8 mouse cellular contexts compared by ENCODE assay signal in the genomic region with DNA sequence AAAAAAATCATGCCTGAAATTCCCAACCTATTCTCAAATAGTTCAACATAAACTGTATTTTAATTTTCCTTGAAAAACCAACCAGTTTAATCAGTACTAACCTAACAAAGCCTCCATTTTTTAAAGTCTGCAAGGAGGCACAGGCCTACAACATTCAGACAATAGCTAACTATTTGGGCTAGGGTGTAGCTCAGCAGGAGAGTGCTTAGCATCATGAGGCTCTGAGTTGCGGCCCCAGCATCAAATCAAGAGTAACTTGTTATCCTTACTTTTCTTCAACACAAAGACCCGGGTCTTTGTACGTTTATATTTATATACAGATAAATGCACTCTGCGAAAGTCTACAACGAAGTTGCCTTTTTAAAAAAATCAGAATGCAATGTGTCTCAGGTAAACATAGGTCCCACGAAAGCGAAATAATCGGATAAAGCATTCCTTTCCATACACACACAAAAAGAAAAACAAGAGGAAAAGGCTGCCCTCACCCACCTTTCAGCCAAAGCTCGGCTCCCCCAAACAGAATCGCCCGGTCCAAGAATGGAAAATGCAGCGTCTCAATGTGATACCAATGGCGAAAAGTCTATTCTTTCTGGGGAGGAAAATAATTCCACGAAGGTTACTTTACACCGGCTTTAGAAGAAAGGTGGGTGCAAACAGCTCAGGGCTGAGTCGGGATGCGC. TPM values are rescaled to one million over a fixed set of nuclear protein-coding genes. Genes with fewer than 3 reads are reported as not detected.
DNase-seq lines count a peak whose midpoint lies in the region; ATAC-seq and TF ChIP-seq lines count a peak whose summit lies in the region.

No protein-coding gene starts in this region.

- ATAC-seq in kidney, postnatal 0 days (replicated peaks; ENCODE audit: low FRiP score, low read depth): no peak
- ATAC-seq in forebrain, embryonic 13.5 days: no peak
- ATAC-seq in liver, embryonic 12.5 days: no peak

- peak; percentile 63 for DNase-seq in kidney, postnatal 0 days (ENCODE audit: low spot score)
- no peak for DNase-seq in kidney, adult 18-20 months
- peak; percentile 36 for DNase-seq in MEL-GATA-1-ER (ENCODE audit: extremely low read depth, low read depth)
- no peak for DNase-seq in gastrocnemius, postnatal 10 days
- no peak for DNase-seq in left cerebral cortex, postnatal 25 days (ENCODE audit: low spot score in 2 of 2)
- DNase-seq in left cerebral cortex, postnatal 10 days (ENCODE audit: extremely low spot score in 1 of 2, low spot score in 2 of 2): no peak

- H3K4me2 ChIP-seq in kidney, postnatal 0 days (ENCODE audit: low read length): peak overlapping the region; percentile 75
- peak overlapping the region; percentile 80 for H3K4me2 ChIP-seq in forebrain, embryonic 13.5 days
- peak overlapping the region; percentile 78 for H3K4me2 ChIP-seq in liver, embryonic 12.5 days

- no peaks in the 10 kb centered on the region for H3K27me3 ChIP-seq in kidney, postnatal 0 days (ENCODE audit: insufficient read depth, low read length)
- H3K27me3 ChIP-seq in forebrain, embryonic 13.5 days: 0 out of 2 replicates have a peak, but pooled peaks cover under 1% of the 10 kb centered on the region
- H3K27me3 ChIP-seq in liver, embryonic 12.5 days (replicated peaks): no peaks in the 10 kb centered on the region

- TF ChIP-seq CTCF in kidney, postnatal 0 days (IDR thresholded peaks at IDR 0.05; ENCODE audit: low read depth): no peak

- H3K4me3 ChIP-seq in kidney, postnatal 0 days (replicated peaks; ENCODE audit: low read depth, low read length): peak overlapping the region; percentile 94
- peak overlapping the region; percentile 89 for H3K4me3 ChIP-seq in forebrain, embryonic 13.5 days
- H3K4me3 ChIP-seq in liver, embryonic 12.5 days: peak overlapping the region; percentile 88

- H3K36me3 ChIP-seq in kidney, postnatal 0 days (ENCODE audit: insufficient read depth, low read length): peaks cover 6% of the 10 kb centered on the region; the same call in 1 of the 2 replicates
- H3K36me3 ChIP-seq in forebrain, embryonic 13.5 days (ENCODE audit: poor library complexity, severe bottlenecking): peaks cover 29% of the 10 kb centered on the region
- H3K36me3 ChIP-seq in liver, embryonic 12.5 days: peaks cover 22% of the 10 kb centered on the region

- intact Hi-C loops in left cerebral cortex, postnatal 25 days (cut with DNase I): loop anchor here (2.0 kb wide), 3 partner anchors 24 to 60 kb away; a partner anchor contains a TSS
- intact Hi-C loops in left cerebral cortex, postnatal 10 days (cut with DNase I): no loop called here

- H3K9me3 ChIP-seq in kidney, postnatal 0 days (replicated peaks; ENCODE audit: low read length): no peaks in the 10 kb centered on the region
- H3K9me3 ChIP-seq in forebrain, embryonic 13.5 days (replicated peaks): no peaks in the 10 kb centered on the region
- H3K9me3 ChIP-seq in liver, embryonic 12.5 days (replicated peaks): no peaks in the 10 kb centered on the region

- 0% methylated on average over 17 of the region's 17 CpGs for WGBS in kidney, postnatal 0 days
- under 1% methylated on average over 17 of the region's 17 CpGs for WGBS in forebrain, embryonic 13.5 days
- under 1% methylated on average over 17 of the region's 17 CpGs for WGBS in liver, embryonic 12.5 days (ENCODE audit: insufficient replicate concordance)

- peaks cover 4% of the 10 kb centered on the region; the same call in 1 of the 2 replicates for H3K4me1 ChIP-seq in kidney, postnatal 0 days (replicated peaks; ENCODE audit: insufficient read depth, low read length)
- H3K4me1 ChIP-seq in forebrain, embryonic 13.5 days: peaks cover 43% of the 10 kb centered on the region
- peaks cover 26% of the 10 kb centered on the region for H3K4me1 ChIP-seq in liver, embryonic 12.5 days

- H3K27ac ChIP-seq in kidney, postnatal 0 days: peak overlapping the region; percentile 98
- H3K27ac ChIP-seq in forebrain, embryonic 13.5 days: peak overlapping the region; percentile 97
- H3K27ac ChIP-seq in liver, embryonic 12.5 days: peak overlapping the region; percentile 91

- H3K9ac ChIP-seq in kidney, postnatal 0 days (ENCODE audit: low read depth, low read length): peak overlapping the region; percentile 95
- H3K9ac ChIP-seq in forebrain, embryonic 13.5 days: peak overlapping the region; percentile 97
- H3K9ac ChIP-seq in liver, embryonic 12.5 days: peak overlapping the region; percentile 92

RNA-seq across cellular contexts. Expression of a gene that starts 0.5 kb away (rescaled TPM):
- polyA plus RNA-seq in kidney, postnatal 0 days (2015; fragmentation: Nextera tagmentation; extraction: Ambion mirVana): 58.0 and 63.0 TPM in 2 replicates
- 158 TPM in 2 replicates for polyA plus RNA-seq in forebrain, embryonic 13.5 days (2015; fragmentation: Nextera tagmentation; extraction: Ambion mirVana)
- polyA plus RNA-seq in liver, embryonic 12.5 days (2016; fragmentation: Nextera tagmentation; extraction: Ambion mirVana): 27.1 and 27.8 TPM in 2 replicates
- total RNA-seq in gastrocnemius, postnatal 10 days (2021): 10 to 100 TPM; 31.4 to 39.3 TPM
- 10 to 100 TPM; 43.6 to 47.8 TPM for total RNA-seq in left cerebral cortex, postnatal 25 days (2021)
- total RNA-seq in left cerebral cortex, postnatal 10 days (2021): 10 to 100 TPM; 54.4 to 56.7 TPM

RNA-seq across cellular contexts. Expression of a gene that starts 28.1 kb away (rescaled TPM):
- 18.2 and 19.3 TPM in 2 replicates for polyA plus RNA-seq in kidney, postnatal 0 days (2015; fragmentation: Nextera tagmentation; extraction: Ambion mirVana)
- polyA plus RNA-seq in forebrain, embryonic 13.5 days (2015; fragmentation: Nextera tagmentation; extraction: Ambion mirVana): 30.1 and 35.2 TPM in 2 replicates
- 8.2 and 8.7 TPM in 2 replicates for polyA plus RNA-seq in liver, embryonic 12.5 days (2016; fragmentation: Nextera tagmentation; extraction: Ambion mirVana)
- total RNA-seq in gastrocnemius, postnatal 10 days (2021): 10 to 100 TPM in 1 of 2 experiments, 1 to 10 TPM in 1; 9.8 to 12.5 TPM
- 10 to 100 TPM; 26.8 to 27.6 TPM for total RNA-seq in left cerebral cortex, postnatal 25 days (2021)
- 10 to 100 TPM; 30.0 to 33.5 TPM for total RNA-seq in left cerebral cortex, postnatal 10 days (2021)

Comparison
In these comparisons a context has a peak if more than half of its experiments do, and no peak if none do; other contexts are left out.
1. DNase-seq: peak in kidney, postnatal 0 days (single experiment) and MEL-GATA-1-ER (single experiment); none in kidney, adult 18-20 months (single experiment), gastrocnemius, postnatal 10 days (single experiment), left cerebral cortex, postnatal 25 days (0 of 2) and left cerebral cortex, postnatal 10 days (0 of 2).
2. Peak in every context shown above with its lines, with median percentiles within 50 percentile points of each other: H3K27ac ChIP-seq, H3K4me2 ChIP-seq, H3K4me3 ChIP-seq and H3K9ac ChIP-seq.